Mouse (Mus musculus) cortical plate, adult 2 months (tissue): Measurements from ENCODE around the gene Zar1l. TPM values are rescaled to one million over a fixed set of nuclear protein-coding genes. Genes with fewer than 3 reads are reported as not detected.

ENCODE experiments used
- H3K27ac ChIP-seq: fragments of 200-500 bp; 2 replicates; pipeline ENCODE4 v1.5.1; 2012; ENCODE audit warnings: low read length, control low read depth, inconsistent platforms; ENCODE audit not compliant: insufficient read depth
- H3K4me1 ChIP-seq: fragments of 200-500 bp; 2 replicates; pipeline ENCODE4 v1.6.1; 2011; ENCODE audit warnings: low read length; ENCODE audit not compliant: control insufficient read depth, insufficient read depth
- H3K4me3 ChIP-seq: fragments of 200-500 bp; 2 replicates; pipeline ENCODE4 v1.5.1; 2011; ENCODE audit warnings: mild to moderate bottlenecking, low read length, control low read depth; ENCODE audit not compliant: insufficient read depth
- CTCF ChIP-seq: fragments of 200-500 bp; IDR thresholded peaks from 2 replicates; pipeline ENCODE4 v1.5.1; 2011; ENCODE audit warnings: mild to moderate bottlenecking, control low read depth, low read length; ENCODE audit not compliant: insufficient read depth; ENCODE audit errors: extremely low read depth
- POLR2A ChIP-seq: fragments of 200-500 bp; IDR thresholded peaks from 2 replicates; pipeline ENCODE4 v1.6.1; 2011; ENCODE audit warnings: mild to moderate bottlenecking, low read length, control low read depth; ENCODE audit not compliant: insufficient read depth; ENCODE audit errors: extremely low read depth
- polyA plus RNA-seq: library from polyadenylated mRNA; depleted of rRNA; stranded (reverse); fragments of >200 nt; gene quantifications from 2 replicates; pipeline ENCODE4 v1.2.3, GENCODE M21; 2012; rRNA removed

Zar1l gene
- polyA plus RNA-seq, 1 experiment = 1.6 TPM

DNA sequence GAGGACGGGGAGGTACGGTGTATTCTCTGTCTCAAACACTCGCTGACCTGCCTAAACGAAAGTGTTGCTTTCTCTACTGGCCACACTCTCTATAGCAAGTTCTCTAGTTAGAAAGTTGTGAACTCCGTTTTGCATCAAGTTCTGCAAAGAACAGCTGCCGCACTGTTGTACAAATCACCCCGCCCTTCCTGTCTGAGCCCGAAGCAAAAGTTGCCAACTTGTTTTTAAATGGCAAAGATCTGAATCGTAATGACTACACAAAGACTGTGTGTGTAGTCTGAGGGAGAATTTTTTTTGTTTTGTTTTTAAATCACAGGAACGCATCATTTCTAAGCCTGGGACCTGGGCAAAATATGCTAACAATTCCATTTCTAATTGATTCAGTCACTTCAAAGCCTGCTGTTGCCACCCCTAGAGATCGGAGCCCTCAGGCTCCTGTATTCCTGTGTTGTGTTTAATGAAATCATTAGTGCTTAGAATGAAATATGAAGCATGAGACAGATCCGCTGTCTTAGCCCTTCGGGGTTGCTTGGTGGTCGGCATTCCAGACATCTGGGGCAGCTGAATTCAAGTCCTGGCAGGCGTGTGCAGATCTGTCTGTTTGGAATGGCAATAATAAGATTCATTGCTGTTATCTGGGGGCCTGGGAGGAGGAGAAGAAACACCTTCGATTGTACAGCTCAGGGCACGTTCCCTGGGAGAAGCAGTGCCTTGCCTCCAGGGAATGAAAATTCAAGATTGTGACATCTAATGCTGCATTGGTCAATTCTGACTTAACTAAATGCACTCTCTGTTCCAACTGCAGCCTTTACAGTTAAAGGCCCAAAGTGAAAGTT is 59.8 kb downstream of the Zar1l start:
- peak overlapping the region; percentile 13 for H3K4me3 ChIP-seq
- TF ChIP-seq POLR2A (no peak), CTCF (no peak)
- peak overlapping the region; percentile 1 for H3K27ac ChIP-seq
- H3K4me1 ChIP-seq = no peaks in the 10 kb centered on the region

DNA sequence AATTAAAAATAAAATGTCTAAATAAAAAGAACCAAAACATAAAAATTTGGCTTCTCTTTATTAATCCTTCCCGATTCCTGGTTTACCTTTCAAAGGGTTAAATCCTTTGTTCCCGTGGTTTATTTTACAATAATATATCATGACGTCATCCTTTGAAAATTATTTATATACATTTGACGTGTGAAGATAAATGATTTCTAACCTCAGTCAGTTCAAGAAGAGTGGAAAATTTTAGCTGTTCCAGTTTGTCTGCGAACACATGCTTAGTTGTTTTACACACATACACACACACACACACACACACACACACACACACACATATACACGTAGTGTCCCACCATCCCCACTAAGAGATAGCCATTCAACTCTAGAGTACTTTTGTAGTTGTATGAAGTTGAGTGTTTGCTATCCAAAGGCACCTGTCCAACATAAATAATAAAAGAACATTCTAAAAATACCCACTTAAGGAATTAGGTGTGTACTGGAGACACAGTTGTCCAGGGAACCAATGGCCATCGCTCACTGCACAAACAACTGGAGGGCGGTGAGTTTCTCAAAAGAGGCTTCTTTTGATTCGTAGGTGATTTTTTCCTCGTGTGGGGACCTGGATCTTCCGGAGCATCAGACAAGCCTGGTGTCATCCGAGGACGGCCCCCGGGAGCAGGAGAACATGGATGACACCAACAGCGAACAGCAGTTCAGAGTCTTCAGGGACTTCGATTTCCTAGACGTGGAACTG is 60.6 kb downstream of the Zar1l start:
- Histone ChIP-seq H3K4me3 (peak overlapping the region; percentile 1; the same call in 1 of the 2 replicates), H3K27ac (0 out of 2 replicates have a peak overlapping the region, but pooled peaks have one; percentile 1), H3K4me1 (no peaks in the 10 kb centered on the region)
- TF ChIP-seq POLR2A (no peak), CTCF (no peak)

Other genes starting within 250 kb of the Zar1l start
- gene Brca2, start 4.5 kb upstream of the Zar1l start, polyA plus RNA-seq = 6.3 and 7.2 TPM in 2 replicates
- gene N4bp2l1, start 79.0 kb upstream of the Zar1l start, polyA plus RNA-seq = 57.1 and 62.5 TPM in 2 replicates
- 32.1 and 33.6 TPM in 2 replicates for gene N4bp2l2, start 148.0 kb upstream of the Zar1l start, polyA plus RNA-seq
- 28.6 and 30.7 TPM in 2 replicates for gene Pds5b, start 155.6 kb upstream of the Zar1l start, polyA plus RNA-seq